Mouse (Mus musculus) urinary bladder, postnatal 36 days (tissue): Measurements from ENCODE around the gene Tmem247.
A peak's percentile ranks its signal among the peaks of the same experiment; 100 is the strongest.

Experiments used
- DNase-seq, 2 experiments: peaks; one replicate each; pipeline ENCODE4 v3.0.0; 2022; ENCODE audit warnings: low spot score in 2 of 2, mixed read lengths in 1 of 2

Gene Tmem247

GRCm38 (mm10) chr17:86917048-86917447 lies at the start of gene Tmem247:
Tmem247 (plus strand) TSS chr17:86917348.
- DNase-seq = no peak

GRCm38 (mm10) chr17:86870586-86870985 lies 46.6 kb upstream of the Tmem247 start:
- no peak for DNase-seq

GRCm38 (mm10) chr17:86872643-86873042 lies 44.5 kb upstream of the Tmem247 start:
- no peak for DNase-seq

- no peak for DNase-seq
Measured at GRCm38 (mm10) chr17:86876940-86877339, 40.2 kb upstream of the Tmem247 start.

- DNase-seq = no peak
Measured at GRCm38 (mm10) chr17:86877747-86878146, 39.4 kb upstream of the Tmem247 start.

- no peak for DNase-seq
Measured at GRCm38 (mm10) chr17:86880056-86880455, 37.1 kb upstream of the Tmem247 start.

- no peak for DNase-seq
Measured at GRCm38 (mm10) chr17:86880461-86881044, 36.6 kb upstream of the Tmem247 start.

GRCm38 (mm10) chr17:86895191-86895590 lies 22.0 kb upstream of the Tmem247 start:
- no peak for DNase-seq

GRCm38 (mm10) chr17:86897486-86898165 lies 19.5 kb upstream of the Tmem247 start:
- DNase-seq = no peak

- no peak for DNase-seq
Measured at GRCm38 (mm10) chr17:86899821-86900220, 17.3 kb upstream of the Tmem247 start.

GRCm38 (mm10) chr17:86900564-86900963 lies 16.6 kb upstream of the Tmem247 start:
- no peak for DNase-seq

GRCm38 (mm10) chr17:86902399-86903067 lies 14.6 kb upstream of the Tmem247 start:
- DNase-seq = no peak

GRCm38 (mm10) chr17:86903596-86903995 lies 13.6 kb upstream of the Tmem247 start:
- no peak for DNase-seq

- no peak for DNase-seq
Measured at GRCm38 (mm10) chr17:86904206-86904605, 12.9 kb upstream of the Tmem247 start.

- DNase-seq = peak in 1 of 2 experiments; percentile 12
Measured at GRCm38 (mm10) chr17:86905297-86906135, 11.6 kb upstream of the Tmem247 start.

- peak; percentile 82 for DNase-seq
Measured at GRCm38 (mm10) chr17:86906136-86906461, 11.0 kb upstream of the Tmem247 start.

- no peak for DNase-seq
Measured at GRCm38 (mm10) chr17:86906601-86907000, 10.5 kb upstream of the Tmem247 start.

GRCm38 (mm10) chr17:86907092-86907491 lies 10.1 kb upstream of the Tmem247 start:
- no peak for DNase-seq

GRCm38 (mm10) chr17:86908316-86908715 lies 8.8 kb upstream of the Tmem247 start:
- no peak for DNase-seq

GRCm38 (mm10) chr17:86909733-86910495 lies 7.2 kb upstream of the Tmem247 start:
- no peak for DNase-seq

GRCm38 (mm10) chr17:86911261-86911660 lies 5.9 kb upstream of the Tmem247 start:
- no peak for DNase-seq
